Mouse (Mus musculus) heart, embryonic 13.5 days (tissue): ENCODE results near the gene Mipep. TPM values are rescaled to one million over a fixed set of nuclear protein-coding genes. Genes with fewer than 3 reads are reported as not detected.

Experiments used
- ATAC-seq: fragments of 200-750 bp; cut with Nextera tagmentation; 2 replicates; pipeline ENCODE4 v1.8.0; 2017; ENCODE audit warnings: moderate TSS enrichment; ENCODE audit not compliant: insufficient number of reproducible peaks, low FRiP score, low TSS enrichment; ENCODE audit errors: extremely low read depth
- H3K27ac ChIP-seq: fragments of 300-500 bp; sonication (generic); replicated peaks from 2 replicates; pipeline ENCODE4 v1.5.1; 2015; ENCODE audit warnings: moderate library complexity, mild to moderate bottlenecking, inconsistent platforms
- H3K27me3 ChIP-seq: fragments of 300-500 bp; sonication (generic); replicated peaks from 2 replicates; pipeline ENCODE4 v1.6.1; 2015; ENCODE audit warnings: mild to moderate bottlenecking, inconsistent platforms
- H3K36me3 ChIP-seq: fragments of 300-500 bp; sonication (generic); 2 replicates; pipeline ENCODE4 v1.6.1; 2015; ENCODE audit warnings: mild to moderate bottlenecking, inconsistent platforms
- H3K4me1 ChIP-seq: fragments of 300-500 bp; sonication (generic); 2 replicates; pipeline ENCODE4 v1.6.1; 2015; ENCODE audit warnings: inconsistent platforms
- H3K4me2 ChIP-seq: fragments of 300-500 bp; sonication (generic); 2 replicates; pipeline ENCODE4 v1.6.1; 2015; ENCODE audit warnings: inconsistent platforms, mild to moderate bottlenecking, moderate library complexity
- H3K4me3 ChIP-seq: fragments of 300-500 bp; sonication (generic); 2 replicates; pipeline ENCODE4 v1.5.1; 2015; ENCODE audit warnings: moderate library complexity, mild to moderate bottlenecking, inconsistent platforms
- H3K9ac ChIP-seq: fragments of 300-500 bp; sonication (generic); 2 replicates; pipeline ENCODE4 v1.6.1; 2015; ENCODE audit warnings: inconsistent platforms, mild to moderate bottlenecking, moderate library complexity
- H3K9me3 ChIP-seq: fragments of 300-500 bp; sonication (generic); 2 replicates; pipeline ENCODE4 v1.6.1; 2016; ENCODE audit warnings: inconsistent platforms
- WGBS: fragments of 180-500 bp; shearing (Covaris S2); methylation state at CpG from one replicate; pipeline ENCODE4 v1.1.7; 2015; ENCODE audit warnings: mixed read lengths; 5-methylcytosine and 5-hydroxymethylcytosine counted together
- polyA plus RNA-seq: library from polyadenylated mRNA; unstranded; fragments of >200 nt; fragmentation: Nextera tagmentation; extraction: Ambion mirVana; gene quantifications from 2 replicates; pipeline ENCODE4 v1.2.1, GENCODE M21; 2015

Gene Mipep
- polyA plus RNA-seq, 1 experiment from 2014 or later: 24.5 TPM

DNA sequence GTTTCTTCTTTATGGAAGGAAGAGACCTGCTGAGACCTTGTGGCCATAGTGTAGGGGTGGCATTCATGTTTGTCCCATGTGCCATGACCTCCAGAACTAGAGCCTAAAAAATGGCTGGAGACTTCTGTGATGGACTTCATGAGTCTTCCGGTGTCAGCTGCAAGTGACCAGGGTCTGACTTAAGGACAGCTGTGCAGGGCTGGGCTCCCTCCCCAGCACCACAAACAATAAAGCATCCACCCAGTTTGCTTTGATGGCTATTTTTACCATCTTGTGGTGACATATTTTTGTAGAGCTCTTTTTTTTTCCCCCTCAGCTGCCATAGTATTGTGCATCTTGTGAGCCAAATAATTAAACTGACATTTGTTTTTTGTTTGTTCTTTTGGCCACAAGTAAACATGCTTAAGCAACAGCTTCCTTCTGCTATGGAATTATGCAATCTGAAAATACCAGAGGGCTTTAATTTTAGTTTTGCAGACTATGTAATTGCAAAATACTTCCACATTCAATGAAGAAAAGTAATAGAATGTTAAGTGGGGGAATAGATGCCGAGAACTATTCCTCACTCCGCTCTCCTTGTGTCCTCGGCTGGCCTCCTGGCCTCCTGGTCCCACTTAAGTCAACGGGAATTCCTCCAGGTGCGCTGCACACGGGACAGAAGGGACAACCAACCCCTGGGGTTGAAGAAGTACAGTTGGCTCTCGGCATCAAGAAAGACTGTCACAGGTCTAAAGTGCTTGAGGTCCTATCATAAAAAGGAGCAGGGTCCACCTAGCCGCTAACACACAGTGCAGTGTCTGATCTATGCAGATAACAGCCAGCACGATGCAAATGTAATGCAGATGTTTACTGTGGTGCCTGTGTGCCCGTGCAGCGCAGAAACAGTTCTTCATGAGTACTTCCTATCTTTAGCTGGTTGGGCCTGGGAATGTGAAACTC, 126.4 kb downstream of the Mipep start:
- H3K4me1 ChIP-seq: peaks cover 35% of the 10 kb centered on the region
- no peak for ATAC-seq
- no peak overlapping the region for H3K27ac ChIP-seq
- no peaks in the 10 kb centered on the region for H3K27me3 ChIP-seq
- no peak overlapping the region for H3K4me3 ChIP-seq
- no peak overlapping the region for H3K9ac ChIP-seq
- H3K4me2 ChIP-seq: no peak overlapping the region
- WGBS: 79% methylated on average over 12 of the region's 12 CpGs
- no peaks in the 10 kb centered on the region for H3K9me3 ChIP-seq
- H3K36me3 ChIP-seq: no peaks in the 10 kb centered on the region; the same call in 1 of the 2 replicates

GRCm38 (mm10) chr14:60912981-60913468, 128.7 kb downstream of the Mipep start:
- Histone ChIP-seq H3K9ac (no peak overlapping the region), H3K4me2 (no peak overlapping the region), H3K4me3 (no peak overlapping the region), H3K9me3 (no peaks in the 10 kb centered on the region), H3K36me3 (no peaks in the 10 kb centered on the region), H3K27ac (0 out of 2 replicates have a peak overlapping the region, but pooled peaks have one; percentile 28), H3K4me1 (peaks cover 27% of the 10 kb centered on the region), H3K27me3 (no peaks in the 10 kb centered on the region)
- ATAC-seq: no peak
- WGBS: 21% methylated on average over 8 of the region's 8 CpGs

DNA sequence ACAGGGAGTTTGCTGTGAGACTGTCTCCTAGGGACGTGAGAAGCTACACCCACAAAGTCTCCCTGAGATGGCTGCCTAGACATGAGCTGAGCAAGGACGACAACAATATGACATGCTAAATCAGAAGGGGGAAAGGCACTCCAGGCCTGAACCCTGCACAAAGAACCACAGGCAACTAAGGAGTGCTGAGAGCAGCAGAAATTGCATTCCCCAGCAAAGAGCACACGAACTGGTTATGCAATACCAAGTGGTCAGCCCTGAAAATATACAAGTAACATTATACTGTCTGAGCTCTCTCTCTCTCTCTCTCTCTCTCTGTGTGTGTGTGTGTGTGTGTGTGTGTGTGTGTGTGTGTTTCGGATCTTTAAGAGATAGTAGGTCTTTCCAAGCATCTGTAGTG, 132.3 kb downstream of the Mipep start:
- WGBS: 55% methylated on average over 4 of the region's 4 CpGs
- ATAC-seq: no peak
- H3K27ac ChIP-seq: no peak overlapping the region

DNA sequence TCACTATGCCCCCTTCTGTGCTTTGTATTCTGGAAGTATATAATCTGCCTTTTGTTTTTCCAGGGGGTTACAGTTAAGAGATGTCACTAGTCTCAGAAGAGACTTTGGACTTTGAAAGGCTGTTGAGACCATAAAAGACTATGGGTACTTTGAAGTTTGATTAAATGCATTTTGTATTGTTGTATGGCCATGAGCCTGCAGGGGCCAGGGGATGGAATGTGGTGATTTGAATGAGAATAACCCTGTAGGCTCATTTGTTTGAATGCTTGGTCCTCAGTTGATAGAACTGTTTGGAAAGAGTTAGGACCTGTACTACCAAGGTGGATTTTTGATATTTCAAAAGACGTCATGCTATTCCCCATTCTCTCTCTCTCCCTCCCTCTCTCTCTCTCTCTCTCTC, 141.6 kb downstream of the Mipep start:
- Histone ChIP-seq H3K9me3 (no peaks in the 10 kb centered on the region; the same call in 1 of the 2 replicates), H3K9ac (no peak overlapping the region), H3K4me1 (no peaks in the 10 kb centered on the region), H3K4me3 (no peak overlapping the region), H3K27me3 (no peaks in the 10 kb centered on the region), H3K36me3 (no peaks in the 10 kb centered on the region), H3K27ac (no peak overlapping the region), H3K4me2 (no peak overlapping the region)
- no peak for ATAC-seq
- WGBS: 76% methylated on average over 1 of the region's 1 CpGs

More for the DNA sequence above, 132.3 kb downstream of the Mipep start:
- Histone ChIP-seq H3K4me3 (no peak overlapping the region), H3K9me3 (no peaks in the 10 kb centered on the region), H3K36me3 (no peaks in the 10 kb centered on the region), H3K4me2 (no peak overlapping the region), H3K4me1 (peaks cover 19% of the 10 kb centered on the region), H3K27me3 (no peaks in the 10 kb centered on the region), H3K9ac (no peak overlapping the region)

DNA sequence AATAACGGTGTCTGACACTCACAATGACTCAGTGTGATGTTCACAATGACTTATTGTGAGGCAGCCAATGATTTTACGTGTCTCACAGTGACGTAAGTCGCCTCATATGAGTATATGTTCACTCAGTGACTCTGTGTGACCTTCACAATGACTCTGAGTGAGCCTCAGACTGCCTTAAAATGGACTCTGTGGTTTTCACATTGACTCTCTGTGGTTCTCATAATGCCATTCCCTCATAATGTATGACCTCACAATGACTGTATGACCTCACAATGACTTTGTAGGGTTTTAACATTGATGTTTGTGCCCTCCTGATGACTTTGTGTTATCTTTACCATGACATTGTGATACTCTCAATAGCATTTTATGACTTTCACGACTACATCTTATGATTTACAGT, 151.3 kb downstream of the Mipep start:
- Histone ChIP-seq H3K9ac (no peak overlapping the region), H3K27ac (no peak overlapping the region), H3K4me1 (no peaks in the 10 kb centered on the region), H3K27me3 (no peaks in the 10 kb centered on the region), H3K4me3 (no peak overlapping the region), H3K36me3 (no peaks in the 10 kb centered on the region), H3K4me2 (no peak overlapping the region), H3K9me3 (no peaks in the 10 kb centered on the region)
- 78% methylated on average over 5 of the region's 5 CpGs for WGBS
- no peak for ATAC-seq

GRCm38 (mm10) chr14:60937481-60938039, 153.2 kb downstream of the Mipep start:
- H3K4me2 ChIP-seq: no peak overlapping the region
- 87% methylated on average over 4 of the region's 4 CpGs for WGBS
- H3K9ac ChIP-seq: no peak overlapping the region
- H3K9me3 ChIP-seq: no peaks in the 10 kb centered on the region
- H3K27me3 ChIP-seq: no peaks in the 10 kb centered on the region
- no peaks in the 10 kb centered on the region for H3K36me3 ChIP-seq
- no peaks in the 10 kb centered on the region for H3K4me1 ChIP-seq
- H3K4me3 ChIP-seq: no peak overlapping the region
- no peak overlapping the region for H3K27ac ChIP-seq
- no peak for ATAC-seq

Other genes with a start within 250 kb of the Mipep start
- gene Spata13, start 150.6 kb upstream of the Mipep start, polyA plus RNA-seq: 13.4 and 14.9 TPM in 2 replicates
- 0.36 and 0.60 TPM in 2 replicates for gene C1qtnf9, start 16.4 kb upstream of the Mipep start, polyA plus RNA-seq